Mouse (Mus musculus) activated CD4-positive, CD25-positive, alpha-beta regulatory T cell, adult 9 weeks (primary cell): Measurements from ENCODE around the gene Nop58. TPM values are rescaled to one million over a fixed set of nuclear protein-coding genes. Genes with fewer than 3 reads are reported as not detected.

Experiments used
- polyA plus RNA-seq: library from polyadenylated mRNA; unstranded; fragments of 100-300 nt; shearing (Covaris generic); gene quantifications from one replicate; pipeline ENCODE4 v1.2.1, GENCODE M21; 2017

Gene Nop58
- 214 TPM for polyA plus RNA-seq

DNA sequence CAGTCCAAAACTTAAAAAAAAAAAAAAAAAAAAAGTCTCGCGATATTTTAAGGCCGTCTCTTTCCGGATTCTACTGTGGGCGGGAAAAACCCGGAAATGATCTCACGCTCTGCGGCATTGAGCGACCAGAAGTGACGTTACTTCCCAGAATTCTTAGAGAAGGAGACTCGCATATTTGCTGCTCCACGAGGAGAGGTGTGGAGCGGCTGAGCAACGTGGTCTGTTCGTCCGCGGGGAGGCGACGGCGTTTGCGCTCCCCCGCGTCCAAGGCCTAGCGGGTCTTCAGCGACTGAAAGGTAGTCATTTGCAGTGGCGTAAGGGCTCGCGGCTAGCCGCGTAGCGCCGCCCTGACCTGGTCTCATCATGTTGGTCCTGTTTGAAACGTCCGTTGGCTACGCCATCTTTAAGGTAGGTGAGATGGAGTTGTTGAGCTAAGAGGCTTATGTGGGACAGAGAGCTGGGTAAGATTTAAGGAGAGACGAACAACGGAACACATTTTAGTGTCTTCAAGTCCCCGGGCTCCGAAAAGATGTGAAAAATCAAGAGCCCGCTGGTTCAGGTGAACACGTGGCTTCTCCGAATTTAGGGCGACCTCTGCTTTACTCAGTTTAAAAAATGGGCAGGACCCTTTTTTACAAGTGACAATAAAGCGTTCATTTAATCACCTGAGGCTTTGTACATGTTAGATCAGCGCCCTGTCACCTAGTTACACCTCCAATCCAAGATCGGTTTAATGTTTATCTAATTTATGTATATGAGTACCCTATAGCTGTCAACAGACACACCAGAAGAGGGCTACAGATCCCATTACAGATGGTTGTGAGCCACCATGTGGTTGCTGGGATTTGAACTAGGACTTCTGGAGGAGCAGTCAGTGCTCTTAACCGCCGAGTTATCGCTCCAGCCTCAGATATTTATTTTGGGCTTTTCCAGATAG, at the start of gene Nop58:
Gene Nop58, plus strand, starts transcription at position 153 of the 937 bp plus-strand sequence.

DNA sequence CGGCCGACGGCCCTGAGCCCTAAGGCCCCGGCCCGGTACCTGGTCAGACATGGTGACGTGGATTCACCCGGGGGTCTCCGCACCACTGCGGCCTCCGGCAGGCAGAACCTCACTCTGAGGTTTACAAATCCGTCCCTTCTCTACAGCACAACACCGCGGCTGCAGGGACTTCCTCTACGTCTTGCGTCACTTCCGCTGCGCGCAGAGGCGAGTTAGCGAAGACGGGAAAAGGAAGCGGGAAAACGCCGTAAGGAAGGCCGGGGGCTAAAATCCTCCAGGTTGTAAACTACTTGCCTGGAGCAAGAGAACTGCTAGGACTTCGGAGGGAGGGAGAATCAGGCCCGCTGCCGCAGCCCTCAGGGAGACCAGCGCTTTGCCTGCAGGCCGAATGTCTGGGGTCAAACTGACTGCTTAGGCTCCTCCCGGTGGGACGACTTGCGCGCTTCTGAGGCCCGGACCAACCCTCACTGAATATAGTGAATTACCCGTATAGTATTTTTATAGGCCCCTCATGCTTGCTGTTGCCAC, 14.1 kb upstream of the Nop58 start, which contains the start of gene Sumo1:
Gene Sumo1, minus strand, starts transcription at position 194 of the 528 bp plus-strand sequence.

DNA sequence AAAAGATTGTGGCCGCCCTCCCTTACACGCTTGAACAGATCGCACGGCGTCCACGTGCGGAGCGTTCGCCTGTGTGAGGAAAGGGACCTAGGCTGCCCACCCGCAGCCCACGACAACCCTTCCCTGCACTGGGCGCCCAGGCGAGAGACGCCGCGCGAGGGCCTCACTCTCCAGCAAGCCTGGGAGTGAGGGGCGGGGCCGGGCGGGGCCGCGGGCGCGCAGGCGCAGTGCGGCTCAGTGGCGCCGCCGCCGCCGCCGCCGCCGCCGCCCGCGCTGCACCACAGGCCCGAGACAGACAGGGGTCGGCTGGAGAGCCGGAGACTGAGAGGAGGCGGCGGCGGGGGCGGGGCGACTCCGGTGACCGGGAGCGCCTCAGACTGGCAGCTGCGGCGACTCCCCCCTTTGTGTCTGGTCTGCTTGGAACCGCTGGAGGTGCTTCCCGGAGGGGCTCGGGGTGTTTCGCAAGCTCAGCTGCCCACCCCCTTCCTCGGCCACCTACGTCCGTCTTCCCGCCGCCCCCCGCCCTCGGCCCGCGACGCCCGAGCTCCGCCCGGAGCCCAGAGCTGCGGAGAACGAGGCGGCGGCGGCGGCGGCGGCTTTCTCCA, 78.5 kb downstream of the Nop58 start, which contains the start of gene Bmpr2:
Gene Bmpr2, plus strand, starts transcription at position 237 of the 605 bp plus-strand sequence.

Other genes starting within 250 kb of the Nop58 start
- gene Fzd7, start 202.5 kb upstream of the Nop58 start, polyA plus RNA-seq: not detected
- gene Gm973, start 168.7 kb upstream of the Nop58 start, polyA plus RNA-seq: 2.7 TPM
- 412 TPM for gene Sumo1, start 14.1 kb upstream of the Nop58 start, polyA plus RNA-seq
- gene Bmpr2, start 78.4 kb downstream of the Nop58 start, polyA plus RNA-seq: 0.99 TPM
- 6.6 TPM for gene Fam117b, start 228.0 kb downstream of the Nop58 start, polyA plus RNA-seq